Mouse (Mus musculus) left cerebral cortex, adult 9 months (tissue): ENCODE results near the gene Nkain2.
"Not testable (repeated sequence)": the region's sequence is repeated elsewhere in the genome, so short reads cannot be mapped to it uniquely, and the experiment has no call there.

Experiments used
- DNase-seq, 2 experiments: peaks; one replicate each; pipeline ENCODE4 v3.0.0; 2022; ENCODE audit warnings: low spot score in 2 of 2

Gene Nkain2

GRCm38 (mm10) chr10:32889652-32890506 is at the start of gene Nkain2:
Gene Nkain2 (minus strand): TSS chr10:32890462.
- DNase-seq = peak; percentile 35 to 65

GRCm38 (mm10) chr10:32939853-32940252 is 49.6 kb upstream of the Nkain2 start:
- DNase-seq = peak in 1 of 2 experiments; percentile 5

- peak in 1 of 2 experiments; percentile 48 for DNase-seq
These were observed 4.8 kb upstream of the Nkain2 start for GRCm38 (mm10) chr10:32895093-32895492.

GRCm38 (mm10) chr10:32890507-32891131 is 357 bp upstream of the Nkain2 start:
- peak in 1 of 2 experiments; percentile 77 for DNase-seq

- DNase-seq = no peak
These were observed 8.3 kb downstream of the Nkain2 start for GRCm38 (mm10) chr10:32881977-32882376.

- DNase-seq = peak in 1 of 2 experiments; percentile 50
These were observed 19.4 kb downstream of the Nkain2 start for GRCm38 (mm10) chr10:32870691-32871406.

GRCm38 (mm10) chr10:32869541-32869940 is 20.7 kb downstream of the Nkain2 start:
- DNase-seq = peak; percentile 35 to 48

- DNase-seq = no peak
These were observed 74.9 kb downstream of the Nkain2 start for GRCm38 (mm10) chr10:32815210-32815883.

GRCm38 (mm10) chr10:32796215-32796614 is 94.0 kb downstream of the Nkain2 start:
- no peak for DNase-seq

GRCm38 (mm10) chr10:32790541-32790940 is 99.7 kb downstream of the Nkain2 start:
- no peak for DNase-seq

GRCm38 (mm10) chr10:32782732-32783359 is 107.4 kb downstream of the Nkain2 start:
- DNase-seq = no peak

GRCm38 (mm10) chr10:32738989-32739388 is 151.3 kb downstream of the Nkain2 start:
- peak in 1 of 2 experiments; percentile 8 for DNase-seq

GRCm38 (mm10) chr10:32706579-32706978 is 183.7 kb downstream of the Nkain2 start:
- DNase-seq = not testable (repeated sequence)

GRCm38 (mm10) chr10:32696661-32697060 is 193.6 kb downstream of the Nkain2 start:
- DNase-seq = no peak

- DNase-seq = peak in 1 of 2 experiments; percentile 5
These were observed 205.7 kb downstream of the Nkain2 start for GRCm38 (mm10) chr10:32684548-32684947.

- DNase-seq = no peak
These were observed 250.0 kb downstream of the Nkain2 start for GRCm38 (mm10) chr10:32640256-32640655.

GRCm38 (mm10) chr10:32639173-32639572 is 251.1 kb downstream of the Nkain2 start:
- no peak for DNase-seq

GRCm38 (mm10) chr10:32631043-32631442 is 259.2 kb downstream of the Nkain2 start:
- no peak for DNase-seq

GRCm38 (mm10) chr10:32604448-32604847 is 285.8 kb downstream of the Nkain2 start:
- DNase-seq = no peak

GRCm38 (mm10) chr10:32602798-32603197 is 287.5 kb downstream of the Nkain2 start:
- peak in 1 of 2 experiments; percentile 5 for DNase-seq

- DNase-seq = no peak
These were observed 295.3 kb downstream of the Nkain2 start for GRCm38 (mm10) chr10:32594998-32595397.
